Mouse (Mus musculus) left cerebral cortex, postnatal 10 days (tissue): ENCODE results near the gene Pfas. TPM values are rescaled to one million over a fixed set of nuclear protein-coding genes. Genes with fewer than 3 reads are reported as not detected.
"Not testable (repeated sequence)": the region's sequence is repeated elsewhere in the genome, so short reads cannot be mapped to it uniquely, and the experiment has no call there.

Experiments
- DNase-seq, 2 experiments: peaks; one replicate each; pipeline ENCODE4 v3.0.0; 2021 to 2022; ENCODE audit warnings: low spot score in 2 of 2, mixed read lengths in 1 of 2; ENCODE audit errors: extremely low spot score in 1 of 2
- intact Hi-C: fragments of 180-260 bp; cut with DNase I; formaldehyde crosslinking; loops from one replicate; pipeline ENCODE4 v1.15.1; 2025
- total RNA-seq, 2 experiments: library from RNA; stranded (reverse); gene quantifications; 2 replicates each; pipeline ENCODE4 v1.2.3; 2021

Pfas gene
- total RNA-seq, 2 experiments from 2014 or later = 24.4 to 28.1 TPM

- intact Hi-C loops = no loop called here
- no peak for DNase-seq
Measured at GRCm38 (mm10) chr11:69020691-69021090, 12.4 kb upstream of the Pfas start.

GRCm38 (mm10) chr11:69016755-69017154 lies 8.5 kb upstream of the Pfas start:
- DNase-seq = no peak
- intact Hi-C loops = no loop called here

GRCm38 (mm10) chr11:69015644-69016441 lies 7.6 kb upstream of the Pfas start, which contains the start of gene Ctc1:
Gene Ctc1, plus strand, starts transcription at chr11:69015911.
- DNase-seq = peak; percentile 87 to 94
- intact Hi-C loops = no loop called here

- intact Hi-C loops = no loop called here
Measured at GRCm38 (mm10) chr11:69012071-69012601, 3.9 kb upstream of the Pfas start.

GRCm38 (mm10) chr11:69011445-69011844 lies 3.2 kb upstream of the Pfas start:
- intact Hi-C loops, DNase-seq: not testable (repeated sequence)

More at GRCm38 (mm10) chr11:69012071-69012601, 3.9 kb upstream of the Pfas start:
- peak; percentile 91 to 92 for DNase-seq

DNA sequence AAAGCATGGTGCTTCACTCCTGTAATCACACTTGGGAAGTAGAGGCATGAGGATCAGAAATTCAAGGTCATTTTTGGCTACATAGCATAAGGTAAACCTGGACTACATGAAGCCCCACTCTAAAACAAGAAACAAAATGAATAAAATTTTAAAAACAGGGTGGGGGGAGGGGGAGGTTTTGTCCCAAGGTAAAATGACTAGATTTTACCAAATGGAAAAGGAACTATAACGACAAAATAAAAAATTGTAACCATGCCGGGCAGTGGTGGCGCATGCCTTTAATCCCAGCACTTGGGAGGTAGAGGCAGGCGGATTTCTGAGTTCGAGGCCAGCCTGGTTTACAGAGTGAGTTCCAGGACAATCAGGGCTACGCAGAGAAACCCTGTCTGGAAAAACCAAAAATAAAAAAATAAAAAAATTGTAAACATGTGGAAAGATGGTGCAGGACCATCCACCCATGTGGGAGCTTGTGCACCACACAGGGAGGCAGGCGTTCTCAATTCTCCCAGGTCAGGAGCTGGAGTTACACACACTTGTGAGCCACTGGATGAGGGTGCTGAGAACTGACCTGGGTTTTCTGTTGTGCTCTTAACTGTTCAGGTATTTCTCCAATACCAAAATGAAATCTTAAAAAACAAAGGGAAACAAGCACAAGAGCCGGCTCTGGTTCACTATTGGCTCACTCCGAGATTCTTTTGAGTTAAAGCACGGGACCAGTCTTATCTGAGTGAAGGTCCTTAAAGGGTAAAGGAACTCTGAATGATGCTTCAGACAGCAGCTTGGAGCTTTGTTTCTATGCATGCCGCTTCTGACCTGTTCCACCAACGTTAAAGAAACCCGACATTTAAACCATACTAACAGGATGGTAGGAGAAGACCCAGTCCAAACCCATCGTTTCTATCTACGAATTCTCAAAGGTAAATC lies 2.4 kb upstream of the Pfas start:
- intact Hi-C loops = no loop called here
- no peak for DNase-seq

GRCm38 (mm10) chr11:69009508-69009907 lies 1.2 kb upstream of the Pfas start:
- no peak for DNase-seq
- intact Hi-C loops = no loop called here

DNA sequence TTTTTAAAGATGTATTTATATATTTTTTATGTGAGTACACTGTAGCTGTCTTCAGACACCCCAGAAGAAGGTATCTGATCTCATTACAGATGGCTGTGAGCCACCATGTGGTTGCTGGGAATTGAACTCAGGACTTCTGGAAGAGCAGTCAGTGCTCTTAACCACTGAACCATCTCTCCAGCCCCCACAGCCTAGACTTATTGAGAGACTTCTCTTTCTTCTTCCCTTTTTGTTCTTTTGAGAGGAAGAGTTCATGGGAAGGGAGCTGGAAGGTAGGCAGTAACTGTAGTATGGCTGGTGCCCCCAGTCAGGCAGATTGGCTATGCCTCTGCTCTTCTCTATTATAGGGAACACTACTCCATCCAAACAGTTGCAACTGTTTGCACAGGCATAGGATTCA lies 1.7 kb downstream of the Pfas start:
- DNase-seq, intact Hi-C loops: not testable (repeated sequence)

- DNase-seq = no peak
- intact Hi-C loops = no loop called here
Measured at GRCm38 (mm10) chr11:69005193-69005592, 3.1 kb downstream of the Pfas start.

DNA sequence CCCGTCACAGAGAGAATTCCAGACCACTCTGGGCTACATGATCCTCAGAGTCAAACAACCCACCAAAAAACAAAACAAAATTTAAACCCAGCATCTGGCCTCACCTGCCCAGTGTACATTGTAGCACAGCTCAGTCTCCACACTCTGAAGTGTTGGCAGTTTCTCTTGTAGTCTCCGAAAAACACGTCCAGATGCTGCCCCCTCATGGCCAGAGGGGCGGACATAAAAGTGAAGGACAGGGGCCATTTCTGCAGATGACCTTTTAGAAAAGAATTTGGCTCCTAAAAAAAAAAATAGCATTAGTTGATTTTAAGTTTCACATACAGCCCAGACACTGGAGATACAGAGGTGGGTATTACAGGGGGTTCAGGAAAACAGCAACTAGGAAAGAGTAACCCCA lies 4.7 kb downstream of the Pfas start:
- intact Hi-C loops = no loop called here
- no peak for DNase-seq

GRCm38 (mm10) chr11:69002782-69003181 lies 5.5 kb downstream of the Pfas start:
- intact Hi-C loops = not testable (repeated sequence)

DNA sequence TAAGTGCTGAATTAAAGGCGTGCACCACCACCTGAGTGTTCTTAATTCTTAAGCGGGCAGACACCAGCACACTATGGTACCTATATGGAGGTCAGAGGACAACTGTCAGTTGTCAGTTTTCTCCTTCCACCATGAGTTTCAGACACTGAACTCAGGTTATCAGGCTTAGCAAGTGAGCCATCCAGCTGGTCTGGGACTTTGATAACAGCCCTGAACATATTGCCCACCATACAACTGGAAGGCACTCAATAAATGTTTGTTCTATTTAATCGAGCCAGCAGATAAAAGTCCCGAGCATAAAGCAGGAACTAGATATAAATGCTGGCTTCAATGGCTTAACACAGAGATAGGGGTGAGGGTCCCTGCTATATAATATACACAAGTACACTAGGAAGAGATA lies 11.2 kb downstream of the Pfas start:
- intact Hi-C loops = no loop called here
- no peak for DNase-seq

More at GRCm38 (mm10) chr11:69002782-69003181, 5.5 kb downstream of the Pfas start:
- not testable (repeated sequence) for DNase-seq

DNA sequence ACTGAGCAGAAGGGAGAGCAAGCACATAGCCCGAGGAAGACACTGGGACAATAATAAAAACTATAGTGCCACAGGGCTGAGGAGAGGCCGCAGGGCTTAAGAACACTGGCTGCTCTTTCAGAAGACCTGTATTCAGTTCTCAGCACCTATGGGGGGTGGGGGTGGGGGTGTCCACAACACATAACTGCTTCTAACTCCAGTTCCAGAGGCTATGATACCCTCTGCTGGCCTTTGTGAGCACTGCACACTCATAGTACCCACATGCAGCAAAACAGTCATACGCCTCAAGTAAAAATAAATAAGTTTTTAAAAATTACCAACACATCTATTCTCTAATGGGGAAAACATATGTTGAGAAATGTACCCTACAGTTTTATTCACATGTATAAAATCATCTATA lies 13.9 kb downstream of the Pfas start:
- intact Hi-C loops = no loop called here
- no peak for DNase-seq

- intact Hi-C loops = no loop called here
- DNase-seq = no peak
Measured at GRCm38 (mm10) chr11:68993122-68993521, 15.1 kb downstream of the Pfas start.

GRCm38 (mm10) chr11:68988341-68988740 lies 19.9 kb downstream of the Pfas start:
- no peak for DNase-seq
- intact Hi-C loops = no loop called here

- no peak for DNase-seq
- intact Hi-C loops = no loop called here
Measured at GRCm38 (mm10) chr11:68987365-68987882, 20.8 kb downstream of the Pfas start.

GRCm38 (mm10) chr11:68982639-68983369 lies 25.5 kb downstream of the Pfas start:
- intact Hi-C loops = loop anchor here (2.0 kb wide), 1 partner anchor 78 kb away; no protein-coding TSS in a partner anchor
- peak; percentile 47 to 81 for DNase-seq

DNA sequence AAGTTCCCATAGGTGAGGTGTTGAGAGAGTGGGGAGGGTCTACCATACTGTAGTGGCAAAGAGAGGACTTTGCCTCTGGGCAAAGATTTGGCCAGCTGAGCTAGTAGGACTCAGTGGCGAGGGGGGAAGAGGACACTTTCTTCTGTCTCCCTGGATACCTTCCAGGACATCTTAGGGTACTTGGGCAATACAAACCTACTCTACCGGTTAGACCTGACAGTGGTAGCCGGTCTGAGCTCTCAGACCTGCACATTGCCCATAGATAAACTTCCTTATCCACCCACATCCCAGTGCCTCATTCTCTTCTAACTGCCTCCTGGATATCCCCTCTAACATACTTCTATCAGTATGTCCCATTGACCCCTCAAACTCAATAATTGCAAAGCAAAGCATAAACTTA lies 27.3 kb downstream of the Pfas start:
- DNase-seq = no peak

More for the DNA sequence above, 27.3 kb downstream of the Pfas start:
- intact Hi-C loops = no loop called here
